Comparison of ENCODE assay signal across 10 mouse cellular contexts in genomic region chr13:54912053-54912452, GRCm38 (mm10). TPM values are rescaled to one million over a fixed set of nuclear protein-coding genes. Genes with fewer than 3 reads are reported as not detected.
DNase-seq lines count a peak whose midpoint lies in the region; ATAC-seq and TF ChIP-seq lines count a peak whose summit lies in the region.
"Had no signal": no experiment of that assay in that cellular context is flagged by ENCODE, and none has a peak within 500 bp of the region (broad histone marks: within the 10 kb centered on the region; RNA-seq: fewer than 3 reads in every experiment).

No protein-coding gene starts in this region.

- no peak overlapping the region for H3K27ac ChIP-seq in heart, embryonic 10.5 days
- 0 out of 2 replicates have a peak overlapping the region, but pooled peaks have one; percentile 31 for H3K27ac ChIP-seq in hindbrain, embryonic 13.5 days
- H3K27ac ChIP-seq in midbrain, embryonic 15.5 days: peak overlapping the region; percentile 30; the same call in 1 of the 2 replicates

- H3K36me3 ChIP-seq in heart, embryonic 10.5 days: no peaks in the 10 kb centered on the region
- no peaks in the 10 kb centered on the region for H3K36me3 ChIP-seq in hindbrain, embryonic 13.5 days
- no peaks in the 10 kb centered on the region for H3K36me3 ChIP-seq in midbrain, embryonic 15.5 days (replicated peaks)

- peak overlapping the region; percentile 45 for H3K4me2 ChIP-seq in hindbrain, embryonic 13.5 days
- H3K4me2 ChIP-seq in midbrain, embryonic 15.5 days: peak overlapping the region; percentile 43

- 3% methylated on average over 17 of the region's 17 CpGs for WGBS in heart, embryonic 10.5 days
- WGBS in hindbrain, embryonic 13.5 days: 2% methylated on average over 17 of the region's 17 CpGs
- 4% methylated on average over 17 of the region's 17 CpGs for WGBS in midbrain, embryonic 15.5 days

- TF ChIP-seq CTCF in brain, embryonic 14.5 days (IDR thresholded peaks at IDR 0.05; ENCODE audit: borderline replicate concordance, extremely low read depth, insufficient read depth, insufficient read length): no peak

- ATAC-seq in hindbrain, embryonic 13.5 days (ENCODE audit: low FRiP score): 0 out of 2 replicates have a peak, but pooled peaks have one; percentile 36
- 0 out of 2 replicates have a peak, but pooled peaks have one; percentile 55 for ATAC-seq in midbrain, embryonic 15.5 days (replicated peaks)
- ATAC-seq in activated CD4-positive, CD25-positive, alpha-beta regulatory T cell, adult 4 months: no peak

- H3K9me3 ChIP-seq in heart, embryonic 10.5 days: no peaks in the 10 kb centered on the region
- H3K9me3 ChIP-seq in hindbrain, embryonic 13.5 days: no peaks in the 10 kb centered on the region
- no peaks in the 10 kb centered on the region for H3K9me3 ChIP-seq in midbrain, embryonic 15.5 days

- peaks cover 8% of the 10 kb centered on the region; the same call in 1 of the 2 replicates for H3K4me1 ChIP-seq in heart, embryonic 10.5 days
- H3K4me1 ChIP-seq in hindbrain, embryonic 13.5 days (replicated peaks): peaks cover 35% of the 10 kb centered on the region
- H3K4me1 ChIP-seq in midbrain, embryonic 15.5 days: peaks cover 18% of the 10 kb centered on the region

- no peak for TF ChIP-seq POLR2A in brain, embryonic 14.5 days (IDR thresholded peaks at IDR 0.05; ENCODE audit: borderline replicate concordance, extremely low read depth, insufficient read depth, insufficient read length, poor library complexity, severe bottlenecking)

- H3K27me3 ChIP-seq in heart, embryonic 10.5 days (ENCODE audit: insufficient read depth, poor library complexity, severe bottlenecking): peaks cover 50% of the 10 kb centered on the region
- H3K27me3 ChIP-seq in hindbrain, embryonic 13.5 days: peaks cover 48% of the 10 kb centered on the region
- H3K27me3 ChIP-seq in midbrain, embryonic 15.5 days (replicated peaks): no peaks in the 10 kb centered on the region; the same call in 1 of the 2 replicates

- DNase-seq in heart, embryonic 10.5 days (ENCODE audit: low spot score): no peak
- DNase-seq in heart, postnatal 14 days: no peak
- peak; percentile 69 for DNase-seq in brain, embryonic 14.5 days (ENCODE audit: low read depth)
- DNase-seq in spleen, postnatal 10 days (ENCODE audit: low spot score in 2 of 2): no peak
- no peak for DNase-seq in kidney, postnatal 10 days
- DNase-seq: cerebellum, adult 11-12 months had no signal

- intact Hi-C loops in heart, postnatal 14 days (cut with DNase I): no loop called here

- 0 out of 2 replicates have a peak overlapping the region, but pooled peaks have one; percentile 5 for H3K4me3 ChIP-seq in heart, embryonic 10.5 days
- no peak overlapping the region for H3K4me3 ChIP-seq in hindbrain, embryonic 13.5 days
- peak overlapping the region; percentile 15 for H3K4me3 ChIP-seq in midbrain, embryonic 15.5 days

- peak overlapping the region; percentile 19; the same call in 1 of the 2 replicates for H3K9ac ChIP-seq in hindbrain, embryonic 13.5 days
- H3K9ac ChIP-seq in midbrain, embryonic 15.5 days: no peak overlapping the region; the same call in 1 of the 2 replicates

RNA-seq across cellular contexts. Expression of gene Unc5a, which starts 37.2 kb away (rescaled TPM):
- 1.8 and 2.1 TPM in 2 replicates for polyA plus RNA-seq in heart, embryonic 10.5 days (2016; fragmentation: Nextera tagmentation; extraction: Ambion mirVana)
- total RNA-seq in heart, postnatal 14 days (2021): under 1 TPM; 0.60 to 0.63 TPM
- polyA plus RNA-seq in brain, embryonic 14.5 days (2012; rRNA removed): 29.2 and 29.7 TPM in 2 replicates
- polyA plus RNA-seq in hindbrain, embryonic 13.5 days (2015; fragmentation: Nextera tagmentation; extraction: Ambion mirVana): 7.8 and 8.4 TPM in 2 replicates
- polyA plus RNA-seq in midbrain, embryonic 15.5 days (2015; fragmentation: Nextera tagmentation; extraction: Ambion mirVana): 15.7 and 16.1 TPM in 2 replicates
- polyA plus RNA-seq in activated CD4-positive, CD25-positive, alpha-beta regulatory T cell, adult 4 months (2017; shearing (Covaris generic)): under 1 TPM; 0.74 to 0.76 TPM
- total RNA-seq: granulocyte monocyte progenitor cell, adult 5-6 weeks had no signal
